Mouse (Mus musculus) stomach, embryonic 16.5 days (tissue): ENCODE results near the gene Adipoq. TPM values are rescaled to one million over a fixed set of nuclear protein-coding genes. Genes with fewer than 3 reads are reported as not detected.

ENCODE experiments used
- ATAC-seq: fragments of 200-750 bp; cut with Nextera tagmentation; 2 replicates; pipeline ENCODE4 v1.8.0; 2017; ENCODE audit warnings: moderate number of reproducible peaks, moderate TSS enrichment; ENCODE audit not compliant: insufficient read depth, low FRiP score
- H3K27ac ChIP-seq: fragments of 300-500 bp; sonication (generic); 2 replicates; pipeline ENCODE4 v1.5.1; 2014; ENCODE audit warnings: low read length
- H3K27me3 ChIP-seq: fragments of 300-500 bp; sonication (generic); 2 replicates; pipeline ENCODE4 v1.6.1; 2014; ENCODE audit warnings: low read length, control low read depth, mixed read lengths; ENCODE audit not compliant: control insufficient read depth, insufficient read depth
- H3K36me3 ChIP-seq: fragments of 300-500 bp; sonication (generic); 2 replicates; pipeline ENCODE4 v1.6.1; 2014; ENCODE audit warnings: low read length; ENCODE audit not compliant: control insufficient read depth, insufficient read depth
- H3K4me1 ChIP-seq: fragments of 300-500 bp; sonication (generic); 2 replicates; pipeline ENCODE4 v1.6.1; 2014; ENCODE audit warnings: low read length, control low read depth, mixed read lengths; ENCODE audit not compliant: control insufficient read depth, insufficient read depth
- H3K4me2 ChIP-seq: fragments of 300-500 bp; sonication (generic); 2 replicates; pipeline ENCODE4 v1.6.1; 2014; ENCODE audit warnings: low read depth, low read length, mixed read lengths
- H3K4me3 ChIP-seq: fragments of 300-500 bp; sonication (generic); replicated peaks from 2 replicates; pipeline ENCODE4 v1.5.1; 2014; ENCODE audit warnings: mild to moderate bottlenecking, low read length
- H3K9ac ChIP-seq: fragments of 300-500 bp; sonication (generic); 2 replicates; pipeline ENCODE4 v1.6.1; 2014; ENCODE audit warnings: low read length
- H3K9me3 ChIP-seq: fragments of 300-500 bp; sonication (generic); replicated peaks from 2 replicates; pipeline ENCODE4 v1.6.1; 2016; ENCODE audit warnings: low read length, control low read depth; ENCODE audit not compliant: control insufficient read depth
- WGBS: fragments of 180-500 bp; shearing (Covaris S2); extraction: QIAGEN DNeasy Blood & Tissue Kit; methylation state at CpG from one replicate; pipeline ENCODE4 v1.1.7; 2014; 5-methylcytosine and 5-hydroxymethylcytosine counted together
- polyA plus RNA-seq: library from polyadenylated mRNA; unstranded; fragments of >200 nt; fragmentation: Nextera tagmentation; extraction: Ambion mirVana; gene quantifications from 2 replicates; pipeline ENCODE4 v1.2.1, GENCODE M21; 2015

Gene Adipoq
- polyA plus RNA-seq, 1 experiment from 2014 or later, result not detected

DNA sequence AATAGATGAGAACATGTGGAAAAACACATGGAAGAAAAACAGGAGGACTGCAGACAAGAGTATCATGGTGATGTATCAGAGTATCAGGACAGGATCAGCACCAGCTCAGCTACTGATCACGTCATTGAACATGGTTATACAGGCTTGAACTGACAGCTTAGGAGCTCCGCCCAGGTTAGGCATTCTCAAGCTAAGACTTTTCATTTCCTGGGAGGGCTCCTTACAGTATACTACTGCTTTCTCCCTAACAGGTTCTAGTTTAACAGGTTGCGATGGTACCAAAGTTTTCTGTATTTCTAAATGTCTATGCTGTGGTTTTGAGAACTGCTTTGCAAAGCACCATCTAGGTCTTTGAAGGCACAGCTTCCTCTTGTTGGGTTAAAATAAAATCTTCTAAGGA is 35.2 kb downstream of the Adipoq start:
- no peaks in the 10 kb centered on the region for H3K9me3 ChIP-seq
- 68% methylated on average over 3 of the region's 3 CpGs for WGBS
- no peaks in the 10 kb centered on the region for H3K27me3 ChIP-seq
- no peak for ATAC-seq
- no peak overlapping the region; the same call in 1 of the 2 replicates for H3K27ac ChIP-seq
- H3K4me2 ChIP-seq, result no peak overlapping the region
- no peak overlapping the region for H3K4me3 ChIP-seq
- H3K36me3 ChIP-seq, result no peaks in the 10 kb centered on the region
- H3K4me1 ChIP-seq, result no peaks in the 10 kb centered on the region
- no peak overlapping the region for H3K9ac ChIP-seq

DNA sequence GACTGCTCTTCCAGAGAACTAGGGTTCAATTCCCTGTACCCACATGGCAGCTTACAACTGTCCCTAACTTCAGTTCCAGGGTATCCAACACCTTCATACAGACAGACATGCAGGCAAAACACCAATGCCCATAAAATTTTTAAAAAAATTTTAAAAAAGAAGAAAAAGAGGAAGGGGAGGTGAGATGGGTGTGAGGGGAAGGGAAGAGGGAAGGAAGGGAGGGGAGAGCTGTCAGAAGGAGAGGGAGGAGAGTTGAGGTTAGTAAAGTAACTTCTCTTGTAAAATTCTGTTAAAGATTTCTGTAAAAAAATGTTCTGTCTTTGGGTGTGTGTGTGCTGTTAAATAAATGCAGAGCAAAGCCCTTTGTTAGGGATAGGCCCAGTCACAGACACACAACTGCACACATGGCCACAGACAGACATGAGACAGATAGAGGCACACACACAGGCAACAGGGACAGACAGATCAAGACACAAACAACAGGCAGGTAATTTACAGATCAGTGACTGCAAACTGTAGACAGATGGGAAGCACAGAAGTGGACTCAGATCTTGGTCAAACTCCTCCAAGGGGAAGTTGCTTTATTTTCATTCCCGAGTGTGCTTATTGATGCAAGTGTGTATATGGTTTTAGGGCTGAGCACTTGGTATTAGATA is 35.7 kb downstream of the Adipoq start:
- WGBS, result 77% methylated on average over 1 of the region's 1 CpGs
- ATAC-seq, result no peak

DNA sequence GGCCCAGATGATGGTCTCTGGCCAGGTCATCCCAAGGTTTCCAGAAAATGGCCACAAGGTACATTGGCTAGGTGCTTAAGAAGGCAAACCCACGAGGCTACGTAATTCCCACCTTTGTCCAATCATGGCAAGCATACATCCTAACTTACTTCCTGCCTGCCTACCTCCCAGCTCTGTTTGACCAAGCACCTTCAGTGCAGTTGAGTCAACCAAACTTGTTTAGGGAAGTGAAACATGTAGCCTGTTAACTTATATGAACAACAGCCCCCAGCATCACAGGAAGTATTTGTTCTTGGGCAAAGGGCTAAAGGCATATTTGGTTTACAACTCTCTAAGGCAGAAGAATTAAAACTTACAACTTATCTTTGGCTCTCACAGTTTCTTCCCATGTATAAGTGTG is 39.5 kb downstream of the Adipoq start:
- ATAC-seq, result no peak
- no peaks in the 10 kb centered on the region for H3K36me3 ChIP-seq
- no peak overlapping the region for H3K27ac ChIP-seq
- H3K4me1 ChIP-seq, result no peaks in the 10 kb centered on the region
- H3K9ac ChIP-seq, result no peak overlapping the region
- no peak overlapping the region for H3K4me2 ChIP-seq
- no peaks in the 10 kb centered on the region for H3K27me3 ChIP-seq
- WGBS, result 92% methylated on average over 2 of the region's 2 CpGs
- H3K9me3 ChIP-seq, result no peaks in the 10 kb centered on the region
- H3K4me3 ChIP-seq, result no peak overlapping the region

More for the DNA sequence above, 35.7 kb downstream of the Adipoq start:
- H3K27ac ChIP-seq, result no peak overlapping the region
- no peaks in the 10 kb centered on the region for H3K36me3 ChIP-seq
- no peak overlapping the region for H3K4me3 ChIP-seq
- no peak overlapping the region for H3K9ac ChIP-seq
- no peak overlapping the region for H3K4me2 ChIP-seq
- H3K27me3 ChIP-seq, result no peaks in the 10 kb centered on the region
- H3K9me3 ChIP-seq, result no peaks in the 10 kb centered on the region
- H3K4me1 ChIP-seq, result no peaks in the 10 kb centered on the region

DNA sequence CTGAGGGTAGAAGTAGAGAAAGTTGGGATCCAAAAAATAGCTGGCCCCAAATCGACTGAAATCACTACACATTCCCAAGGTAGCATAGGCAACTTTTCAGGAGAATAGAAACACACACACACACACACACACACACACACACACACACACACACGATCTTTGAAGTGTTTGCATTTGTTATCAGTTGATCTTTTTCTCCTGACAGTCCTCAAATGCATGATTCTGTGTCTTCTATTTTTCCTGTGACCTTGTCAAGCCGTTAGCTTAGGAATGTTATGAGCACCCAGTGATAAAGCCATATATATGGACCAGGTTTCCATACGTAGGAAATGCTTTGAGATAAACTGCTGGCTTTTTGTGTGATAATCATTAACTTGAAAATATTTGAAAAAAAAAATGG is 40.1 kb downstream of the Adipoq start:
- H3K36me3 ChIP-seq, result no peaks in the 10 kb centered on the region
- no peaks in the 10 kb centered on the region for H3K9me3 ChIP-seq
- no peak overlapping the region for H3K9ac ChIP-seq
- no peaks in the 10 kb centered on the region for H3K27me3 ChIP-seq
- no peak for ATAC-seq
- H3K4me2 ChIP-seq, result no peak overlapping the region
- no peak overlapping the region for H3K27ac ChIP-seq
- WGBS, result 44% methylated on average over 4 of the region's 4 CpGs
- H3K4me3 ChIP-seq, result no peak overlapping the region
- H3K4me1 ChIP-seq, result no peaks in the 10 kb centered on the region

DNA sequence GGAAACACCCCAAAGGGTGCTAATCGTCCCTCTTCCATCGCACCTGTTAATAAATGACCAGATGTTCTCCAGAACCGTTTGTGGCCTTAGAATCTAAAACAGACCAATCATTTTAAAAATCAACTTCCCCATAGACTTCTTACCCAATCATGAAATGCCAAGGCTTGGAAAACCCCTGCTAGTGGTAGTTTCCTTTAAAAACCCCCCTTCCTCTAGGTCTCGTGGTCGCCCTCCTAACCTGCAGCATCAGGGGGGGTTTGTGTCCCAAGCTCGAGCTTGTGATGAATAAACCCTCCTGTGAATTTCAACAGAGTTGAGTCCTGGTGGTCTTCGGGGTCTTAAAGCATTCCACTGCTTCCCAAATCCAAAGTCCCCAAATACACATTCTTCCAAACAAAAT is 41.6 kb downstream of the Adipoq start:
- H3K27ac ChIP-seq, result no peak overlapping the region
- H3K9ac ChIP-seq, result no peak overlapping the region
- H3K4me1 ChIP-seq, result no peaks in the 10 kb centered on the region
- H3K4me2 ChIP-seq, result no peak overlapping the region
- no peak overlapping the region for H3K4me3 ChIP-seq
- WGBS, result 74% methylated on average over 7 of the region's 7 CpGs
- ATAC-seq, result no peak
- H3K36me3 ChIP-seq, result no peaks in the 10 kb centered on the region
- H3K27me3 ChIP-seq, result no peaks in the 10 kb centered on the region
- no peaks in the 10 kb centered on the region for H3K9me3 ChIP-seq

DNA sequence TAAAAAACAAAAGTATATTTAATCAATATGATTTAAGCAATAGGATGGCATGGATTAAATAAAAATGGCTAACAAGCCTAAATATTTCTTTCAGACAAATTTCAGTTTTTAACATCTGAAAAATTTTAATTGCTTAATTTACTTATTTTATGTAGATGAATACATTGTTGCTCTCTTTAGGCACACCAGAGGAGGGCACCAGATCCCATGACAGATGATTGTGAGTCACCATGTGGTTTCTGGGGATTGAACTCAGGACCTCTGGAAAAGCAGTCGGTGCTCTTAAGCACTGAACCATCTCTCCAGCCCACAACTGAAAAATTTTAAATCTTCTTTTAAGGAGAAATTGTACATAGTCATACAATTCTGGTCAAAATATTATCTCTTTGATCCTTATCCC is 43.3 kb downstream of the Adipoq start:
- Histone ChIP-seq H3K9me3 (no peaks in the 10 kb centered on the region), H3K4me1 (no peaks in the 10 kb centered on the region), H3K4me2 (no peak overlapping the region), H3K27me3 (no peaks in the 10 kb centered on the region), H3K9ac (no peak overlapping the region), H3K27ac (no peak overlapping the region), H3K4me3 (no peak overlapping the region), H3K36me3 (no peaks in the 10 kb centered on the region)
- no peak for ATAC-seq
- WGBS, result 71% methylated on average over 1 of the region's 1 CpGs

DNA sequence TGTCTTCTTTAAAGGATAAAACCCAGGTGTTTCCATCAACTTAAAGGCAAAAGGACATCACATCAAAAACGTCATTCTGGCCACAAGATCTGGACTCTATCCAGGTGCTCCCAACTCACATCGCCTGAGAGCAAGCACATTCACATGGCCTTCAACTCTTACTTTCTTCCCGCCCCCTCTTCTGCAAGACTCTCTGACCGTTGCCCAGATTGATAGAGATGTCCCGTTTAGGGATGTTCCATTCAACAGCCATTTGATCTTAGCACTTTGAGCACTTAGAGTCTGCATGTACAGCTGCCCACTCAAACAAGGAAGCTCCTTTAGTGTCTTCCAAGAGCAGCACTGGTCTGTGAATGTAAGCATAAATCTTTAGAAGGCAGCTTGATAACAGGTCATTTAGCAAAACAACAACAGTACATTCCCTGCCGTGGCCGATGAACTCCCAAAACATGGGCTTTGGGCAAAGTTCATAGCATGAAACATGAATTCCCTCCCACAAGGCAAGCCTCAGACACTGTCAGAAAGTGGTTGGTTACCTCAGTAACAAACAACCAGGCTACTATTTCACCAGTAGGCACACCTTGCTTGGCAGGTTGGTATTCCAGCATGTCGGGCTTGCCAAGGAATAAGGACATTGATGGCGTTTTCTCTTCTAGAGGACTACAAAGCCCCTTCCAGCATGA is 45.4 kb downstream of the Adipoq start:
- H3K9ac ChIP-seq, result no peak overlapping the region
- no peak overlapping the region for H3K4me2 ChIP-seq
- no peaks in the 10 kb centered on the region for H3K27me3 ChIP-seq
- no peak overlapping the region for H3K27ac ChIP-seq
- ATAC-seq, result no peak
- WGBS, result 74% methylated on average over 9 of the region's 9 CpGs
- no peaks in the 10 kb centered on the region for H3K36me3 ChIP-seq
- H3K4me1 ChIP-seq, result no peaks in the 10 kb centered on the region
- no peaks in the 10 kb centered on the region for H3K9me3 ChIP-seq
- no peak overlapping the region for H3K4me3 ChIP-seq

DNA sequence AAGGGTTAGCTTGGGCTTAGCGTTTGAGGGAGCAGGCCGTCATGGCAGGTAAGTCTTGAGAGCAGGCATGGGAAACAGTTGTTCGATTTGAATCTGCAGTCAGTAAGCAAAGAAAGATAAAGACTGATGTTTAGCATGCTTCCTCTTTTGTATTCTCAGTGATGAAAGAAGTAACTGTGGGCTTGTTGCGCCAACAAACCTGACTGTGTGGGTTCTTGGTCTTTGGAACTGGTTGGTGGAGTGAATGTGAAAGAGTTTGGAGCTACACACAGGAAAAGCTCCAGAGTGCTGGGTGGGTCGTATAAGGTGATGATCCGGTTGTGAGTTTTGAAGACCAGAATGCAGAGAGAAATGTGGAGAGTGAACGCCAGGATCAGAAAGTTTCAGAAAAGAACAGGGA is 49.3 kb downstream of the Adipoq start:
- no peaks in the 10 kb centered on the region for H3K4me1 ChIP-seq
- no peak overlapping the region for H3K4me3 ChIP-seq
- no peaks in the 10 kb centered on the region for H3K9me3 ChIP-seq
- 78% methylated on average over 7 of the region's 7 CpGs for WGBS
- H3K36me3 ChIP-seq, result no peaks in the 10 kb centered on the region
- H3K9ac ChIP-seq, result no peak overlapping the region
- no peaks in the 10 kb centered on the region for H3K27me3 ChIP-seq
- ATAC-seq, result no peak
- no peak overlapping the region for H3K27ac ChIP-seq
- H3K4me2 ChIP-seq, result no peak overlapping the region

DNA sequence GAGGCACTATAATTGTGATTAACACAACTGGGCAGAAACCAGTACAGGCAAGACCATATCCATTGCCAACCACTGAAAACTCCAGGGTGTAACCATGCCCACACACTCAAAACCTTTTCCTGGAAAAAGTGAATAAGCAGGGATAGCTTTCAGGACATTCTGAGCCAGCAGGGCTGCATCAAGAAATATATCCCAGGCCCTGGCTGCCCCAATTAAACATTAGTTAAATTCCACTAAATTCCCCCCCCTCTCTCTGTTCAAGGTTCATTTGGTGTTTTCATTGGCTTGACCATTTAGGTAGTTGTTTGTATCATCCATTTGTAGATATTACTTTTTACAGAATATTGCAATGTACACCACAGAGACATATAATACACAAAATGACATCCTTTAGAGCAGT is 50.0 kb downstream of the Adipoq start:
- Histone ChIP-seq H3K27ac (no peak overlapping the region), H3K9ac (no peak overlapping the region), H3K27me3 (no peaks in the 10 kb centered on the region), H3K4me1 (no peaks in the 10 kb centered on the region), H3K4me2 (no peak overlapping the region), H3K4me3 (no peak overlapping the region), H3K9me3 (no peaks in the 10 kb centered on the region), H3K36me3 (no peaks in the 10 kb centered on the region)
- no peak for ATAC-seq
